Mouse (Mus musculus) lung, adult 18-20 months (tissue): ENCODE data around the gene Gm45808.
"Not testable (repeated sequence)": the region's sequence is repeated elsewhere in the genome, so short reads cannot be mapped to it uniquely, and the experiment has no call there.

ENCODE experiments used
- DNase-seq, 2 experiments: peaks; one replicate each; pipeline ENCODE4 v3.0.0; 2022; ENCODE audit warnings: mixed read lengths in 2 of 2

The Gm45808 gene

GRCm38 (mm10) chr7:45467090-45467670 lies 19.4 kb downstream of the Gm45808 start:
- peak; percentile 72 to 86 for DNase-seq

GRCm38 (mm10) chr7:45466283-45467089 lies 20.1 kb downstream of the Gm45808 start, which contains the start of gene Bax:
Gene Bax (minus strand): TSS chr7:45466898.
- peak; percentile 94 to 96 for DNase-seq

GRCm38 (mm10) chr7:45465549-45465948 lies 21.1 kb downstream of the Gm45808 start:
- no peak for DNase-seq

GRCm38 (mm10) chr7:45465112-45465511 lies 21.5 kb downstream of the Gm45808 start:
- no peak for DNase-seq

GRCm38 (mm10) chr7:45463987-45464778 lies 22.4 kb downstream of the Gm45808 start:
- DNase-seq = no peak

GRCm38 (mm10) chr7:45462868-45463267 lies 23.7 kb downstream of the Gm45808 start:
- not testable (repeated sequence) for DNase-seq

GRCm38 (mm10) chr7:45462325-45462724 lies 24.3 kb downstream of the Gm45808 start:
- no peak for DNase-seq

GRCm38 (mm10) chr7:45461781-45462180 lies 24.8 kb downstream of the Gm45808 start:
- DNase-seq = no peak

DNA sequence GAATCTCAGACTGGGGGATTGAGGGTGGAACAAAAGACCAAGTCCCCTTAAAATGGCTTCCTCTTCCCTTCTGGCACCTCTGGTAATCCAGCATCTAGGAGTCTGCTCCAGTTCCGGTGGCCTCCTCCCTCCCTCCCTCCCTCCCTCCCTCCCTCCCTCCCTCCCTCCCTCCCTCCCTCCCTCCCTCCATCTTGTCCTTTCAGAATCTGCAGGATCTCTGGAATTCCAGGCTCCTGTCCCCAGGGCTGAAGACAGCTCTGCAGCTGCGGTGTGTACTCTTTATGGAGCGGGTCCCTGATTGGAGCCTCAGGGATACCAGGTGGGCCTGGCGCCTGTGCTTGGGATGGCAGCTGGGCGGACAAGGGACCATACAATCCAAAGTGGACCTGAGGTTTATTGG lies 25.3 kb downstream of the Gm45808 start:
- DNase-seq = no peak

GRCm38 (mm10) chr7:45460860-45461314 lies 25.7 kb downstream of the Gm45808 start:
- DNase-seq = peak; percentile 82 to 85

DNA sequence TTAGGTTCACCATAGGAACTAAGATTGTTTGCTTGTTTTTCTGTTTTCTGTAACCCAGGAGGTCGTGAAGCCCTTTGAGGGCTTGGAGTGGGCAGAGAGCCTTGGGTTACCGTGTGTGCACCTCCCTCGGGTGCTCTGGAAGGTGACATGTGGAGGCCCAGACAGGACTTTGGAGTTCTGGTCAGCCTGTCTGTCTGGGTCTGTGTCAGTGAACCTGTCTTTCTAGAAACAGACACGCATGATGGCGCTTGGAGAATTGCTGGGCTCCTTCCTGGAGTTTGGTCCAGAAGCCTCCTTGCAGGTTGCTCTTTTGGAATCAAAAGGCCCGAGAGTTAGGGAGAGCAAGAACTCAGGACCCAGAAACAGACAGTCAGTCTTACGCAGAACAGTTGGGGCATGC lies 26.2 kb downstream of the Gm45808 start:
- no peak for DNase-seq

GRCm38 (mm10) chr7:45459564-45460140 lies 27.0 kb downstream of the Gm45808 start, which contains the start of gene Ftl1:
Gene Ftl1 (minus strand): TSS chr7:45459884.
- peak; percentile 99 for DNase-seq

- DNase-seq = peak; percentile 75 to 82
These were observed 27.7 kb downstream of the Gm45808 start for GRCm38 (mm10) chr7:45458748-45459563.

DNA sequence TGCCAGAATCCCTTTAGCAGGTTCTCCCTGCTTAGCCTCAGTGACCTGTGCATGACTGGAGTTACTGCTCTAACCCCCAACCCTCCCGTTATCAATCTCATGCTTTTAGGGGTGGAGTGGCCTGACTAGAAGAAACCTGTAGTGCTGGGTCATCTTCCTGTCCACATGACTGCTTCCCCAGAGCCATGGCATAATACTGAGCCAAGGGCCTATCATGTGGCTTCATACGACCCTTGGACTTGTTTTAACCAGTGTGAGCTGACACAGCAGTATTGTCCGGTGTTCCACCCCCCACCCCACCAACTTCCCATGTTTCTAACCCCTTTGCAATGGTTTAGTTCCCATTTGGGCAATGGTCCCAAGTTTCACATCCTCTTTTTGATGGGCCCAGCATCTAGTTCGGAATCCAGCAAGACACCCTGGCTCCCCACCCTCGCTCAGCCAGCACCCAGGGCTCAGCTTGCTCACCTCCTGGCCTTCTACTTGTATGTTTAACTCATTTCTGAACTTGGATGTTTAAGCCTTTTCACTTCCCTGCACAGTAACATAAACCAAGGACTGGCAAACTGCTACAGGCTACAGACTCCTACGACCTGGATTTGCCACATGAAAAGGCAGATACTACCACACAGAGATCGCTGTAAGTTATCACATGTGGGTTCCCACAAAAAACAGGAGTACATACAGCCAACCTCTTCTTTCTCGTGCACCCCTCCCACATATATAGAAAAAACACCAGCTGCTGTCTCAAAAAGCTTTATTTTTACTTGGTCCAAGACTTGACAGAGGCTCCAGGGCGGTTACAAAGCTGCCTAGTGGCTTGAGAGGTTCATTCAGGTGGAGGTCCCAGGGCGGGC lies 29.2 kb downstream of the Gm45808 start:
- DNase-seq = peak; percentile 36 to 40

DNA sequence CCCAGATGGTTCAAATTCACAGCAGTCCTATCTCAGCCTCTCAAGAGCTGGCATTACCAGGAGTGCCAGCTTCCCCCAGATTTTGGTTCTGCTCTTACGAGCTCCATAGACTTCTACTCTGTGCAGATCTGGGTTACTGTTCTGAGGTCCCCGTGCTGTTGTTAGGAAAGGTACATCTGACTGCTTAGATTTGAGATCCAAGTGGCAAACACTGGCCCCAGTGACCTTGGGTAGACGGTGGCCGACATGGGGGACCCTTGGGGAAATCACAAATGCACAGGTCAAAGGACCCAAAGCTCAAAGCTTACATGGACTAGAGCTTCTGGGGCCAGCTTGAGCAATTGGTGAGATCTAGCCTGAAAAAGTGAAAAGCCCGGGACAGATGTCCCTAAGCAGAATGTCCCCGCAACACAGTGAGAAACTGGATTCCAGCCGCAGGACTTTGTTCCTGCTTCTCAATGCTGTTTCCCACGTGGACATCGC lies 29.8 kb downstream of the Gm45808 start:
- no peak for DNase-seq

DNA sequence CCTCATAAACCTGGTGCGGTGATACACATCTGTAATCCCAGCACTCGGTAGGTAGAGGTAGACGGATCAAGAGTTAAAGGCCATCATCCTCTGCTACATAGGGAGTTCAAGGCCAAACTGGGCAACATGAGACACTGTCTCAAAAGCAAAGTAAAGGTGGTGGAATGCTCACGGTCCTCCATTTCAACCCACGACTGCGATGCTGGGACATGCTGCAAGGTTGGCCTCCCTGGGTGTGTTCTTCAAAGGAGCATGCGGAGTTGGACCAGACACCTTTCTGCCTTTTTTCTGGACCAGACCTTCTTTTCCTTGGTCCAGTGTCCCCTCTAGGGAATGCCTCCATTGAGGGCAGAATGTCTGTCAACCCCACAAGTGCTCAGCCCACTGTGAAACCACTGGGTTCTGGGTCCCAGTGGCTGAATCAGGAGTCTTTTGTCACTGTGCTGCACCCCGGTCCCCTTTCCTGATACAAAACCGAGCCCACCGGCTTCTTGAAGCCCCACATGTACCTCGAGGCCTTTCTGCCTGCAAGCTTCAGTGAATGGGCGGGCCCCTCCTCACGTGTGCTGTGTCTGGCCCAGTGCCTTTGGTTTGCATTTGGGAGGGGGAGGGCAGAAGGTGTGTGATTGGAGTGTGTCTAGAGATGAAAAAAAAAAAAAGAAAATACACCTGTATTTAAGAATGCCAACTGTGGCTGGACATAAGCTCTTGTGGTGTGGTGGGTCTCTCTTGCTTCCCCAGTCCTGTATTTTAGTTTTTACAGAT lies 30.5 kb downstream of the Gm45808 start:
- peak in 1 of 2 experiments; percentile 41 for DNase-seq

DNA sequence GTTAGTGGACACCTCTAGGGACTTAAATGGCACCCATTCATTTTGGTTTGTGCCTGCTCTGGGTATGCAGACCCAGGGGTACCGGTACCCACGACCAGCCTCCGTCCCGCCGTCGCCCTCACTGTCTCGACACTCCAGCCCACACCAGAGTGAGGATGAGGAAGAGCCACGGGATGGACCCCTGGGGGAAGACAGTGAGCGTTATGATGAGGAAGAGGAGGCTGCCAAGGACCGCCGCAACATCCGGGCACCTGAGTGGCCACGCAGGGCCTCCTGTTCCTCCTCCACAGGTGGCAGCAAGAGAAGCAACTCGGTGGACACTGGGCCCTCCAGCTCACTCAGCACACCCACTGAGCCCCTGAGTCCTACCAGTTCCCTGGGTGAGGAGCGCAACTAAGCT lies 31.6 kb downstream of the Gm45808 start:
- no peak for DNase-seq

- peak; percentile 75 to 83 for DNase-seq
These were observed 35.1 kb downstream of the Gm45808 start for GRCm38 (mm10) chr7:45451344-45451982.

GRCm38 (mm10) chr7:45449974-45450373 lies 36.6 kb downstream of the Gm45808 start:
- DNase-seq = no peak
